Comparison of ENCODE assay signal across 9 mouse cellular contexts in genomic region chr17:47831772-47832171, GRCm38 (mm10). TPM values are rescaled to one million over a fixed set of nuclear protein-coding genes. Genes with fewer than 3 reads are reported as not detected.
DNase-seq lines count a peak whose midpoint lies in the region; ATAC-seq lines count a peak whose summit lies in the region.
"Had no signal": no experiment of that assay in that cellular context is flagged by ENCODE, and none has a peak within 500 bp of the region (broad histone marks: within the 10 kb centered on the region; RNA-seq: fewer than 3 reads in every experiment).

No protein-coding gene starts in this region.

- DNase-seq in heart, adult 18-20 months = no peak
- no peak for DNase-seq in embryonic facial prominence, embryonic 10.5 days (ENCODE audit: low spot score)
- no peak for DNase-seq in ovary, postnatal 36 days (ENCODE audit: low spot score)
- DNase-seq in embryo, embryonic 11 days = no peak

- H3K27me3 ChIP-seq in heart, embryonic 13.5 days (replicated peaks) = peaks cover 7% of the 10 kb centered on the region
- peaks cover 38% of the 10 kb centered on the region for H3K27me3 ChIP-seq in embryonic facial prominence, embryonic 10.5 days (replicated peaks; ENCODE audit: low read depth, poor library complexity, severe bottlenecking)
- peaks cover 48% of the 10 kb centered on the region for H3K27me3 ChIP-seq in hindbrain, embryonic 15.5 days
- H3K27me3 ChIP-seq in midbrain, embryonic 12.5 days = peaks cover 70% of the 10 kb centered on the region

- ATAC-seq in heart, embryonic 13.5 days (ENCODE audit: extremely low read depth, insufficient number of reproducible peaks, low FRiP score, low TSS enrichment) = no peak
- no peak for ATAC-seq in hindbrain, embryonic 15.5 days (ENCODE audit: low FRiP score, low read depth)
- no peak for ATAC-seq in midbrain, embryonic 12.5 days (ENCODE audit: low FRiP score, low read depth)
- ATAC-seq in inflammation-experienced regulatory T-cells, adult 6 months = no peak

- peaks cover 2% of the 10 kb centered on the region; the same call in 1 of the 2 replicates for H3K9me3 ChIP-seq in heart, embryonic 13.5 days
- H3K9me3 ChIP-seq in embryonic facial prominence, embryonic 10.5 days = peaks cover 6% of the 10 kb centered on the region
- H3K9me3 ChIP-seq in hindbrain, embryonic 15.5 days = no peaks in the 10 kb centered on the region
- H3K9me3 ChIP-seq in midbrain, embryonic 12.5 days = 0 out of 2 replicates have a peak, but pooled peaks cover 3% of the 10 kb centered on the region
- H3K9me3 ChIP-seq: liver, embryonic 15.5 days had no signal

- peak overlapping the region; percentile 94 for H3K9ac ChIP-seq in heart, embryonic 13.5 days
- no peak overlapping the region for H3K9ac ChIP-seq in hindbrain, embryonic 15.5 days
- H3K9ac ChIP-seq in midbrain, embryonic 12.5 days (replicated peaks) = peak overlapping the region; percentile 66
- H3K9ac ChIP-seq: liver, embryonic 15.5 days had no signal

- peak overlapping the region; percentile 90 for H3K27ac ChIP-seq in heart, embryonic 13.5 days (replicated peaks)
- H3K27ac ChIP-seq in embryonic facial prominence, embryonic 10.5 days (replicated peaks) = peak overlapping the region; percentile 95
- H3K27ac ChIP-seq in hindbrain, embryonic 15.5 days (replicated peaks) = no peak overlapping the region
- peak overlapping the region; percentile 30; the same call in 1 of the 2 replicates for H3K27ac ChIP-seq in midbrain, embryonic 12.5 days (replicated peaks)
- H3K27ac ChIP-seq: liver, embryonic 15.5 days had no signal

- H3K36me3 ChIP-seq in heart, embryonic 13.5 days = peaks cover 36% of the 10 kb centered on the region
- peaks cover 44% of the 10 kb centered on the region for H3K36me3 ChIP-seq in embryonic facial prominence, embryonic 10.5 days (replicated peaks)
- no peaks in the 10 kb centered on the region for H3K36me3 ChIP-seq in hindbrain, embryonic 15.5 days
- H3K36me3 ChIP-seq in midbrain, embryonic 12.5 days = peaks cover 3% of the 10 kb centered on the region; the same call in 1 of the 2 replicates
- H3K36me3 ChIP-seq: liver, embryonic 15.5 days had no signal

- peak overlapping the region; percentile 88 for H3K4me2 ChIP-seq in heart, embryonic 13.5 days
- H3K4me2 ChIP-seq in hindbrain, embryonic 15.5 days = peak overlapping the region; percentile 97
- peak overlapping the region; percentile 96 for H3K4me2 ChIP-seq in midbrain, embryonic 12.5 days (replicated peaks)

- WGBS in heart, embryonic 13.5 days = 49% methylated on average over 5 of the region's 5 CpGs
- WGBS in embryonic facial prominence, embryonic 10.5 days = 23% methylated on average over 5 of the region's 5 CpGs
- 46% methylated on average over 5 of the region's 5 CpGs for whole genome bisulfite sequencing in hindbrain, embryonic 15.5 days
- 37% methylated on average over 5 of the region's 5 CpGs for WGBS in midbrain, embryonic 12.5 days

- peak overlapping the region; percentile 89 for H3K4me3 ChIP-seq in heart, embryonic 13.5 days
- peak overlapping the region; percentile 91 for H3K4me3 ChIP-seq in embryonic facial prominence, embryonic 10.5 days
- no peak overlapping the region for H3K4me3 ChIP-seq in hindbrain, embryonic 15.5 days
- H3K4me3 ChIP-seq in midbrain, embryonic 12.5 days = peak overlapping the region; percentile 59

- peaks cover 51% of the 10 kb centered on the region for H3K4me1 ChIP-seq in heart, embryonic 13.5 days
- peaks cover 67% of the 10 kb centered on the region for H3K4me1 ChIP-seq in embryonic facial prominence, embryonic 10.5 days
- H3K4me1 ChIP-seq in hindbrain, embryonic 15.5 days (replicated peaks) = peaks cover 27% of the 10 kb centered on the region
- H3K4me1 ChIP-seq in midbrain, embryonic 12.5 days = peaks cover 38% of the 10 kb centered on the region

RNA-seq across cellular contexts. Expression of gene Mdfi, which starts 2.7 kb away (rescaled TPM):
- 11.9 and 12.5 TPM in 2 replicates for polyA plus RNA-seq in heart, embryonic 13.5 days (2015; fragmentation: Nextera tagmentation; extraction: Ambion mirVana)
- total RNA-seq in heart, adult 18-20 months (2021) = 1 to 10 TPM in 1 of 2 experiments, under 1 TPM in 1; 0.40 to 1.3 TPM
- polyA plus RNA-seq in embryonic facial prominence, embryonic 10.5 days (2016; fragmentation: Nextera tagmentation; extraction: Ambion mirVana) = 21.0 and 25.1 TPM in 2 replicates
- polyA plus RNA-seq in hindbrain, embryonic 15.5 days (2015; fragmentation: Nextera tagmentation; extraction: Ambion mirVana) = 4.0 and 4.2 TPM in 2 replicates
- 7.6 and 11.7 TPM in 2 replicates for polyA plus RNA-seq in midbrain, embryonic 12.5 days (2016; fragmentation: Nextera tagmentation; extraction: Ambion mirVana)
- polyA plus RNA-seq in inflammation-experienced regulatory T-cells, adult 6 months (2017; shearing (Covaris generic)) = not detected
